Mouse (Mus musculus): ENCODE data around the gene Ppdpf. TPM values are rescaled to one million over a fixed set of nuclear protein-coding genes. Genes with fewer than 3 reads are reported as not detected.

Ppdpf gene
- polyA plus RNA-seq, 2 experiments: 44.6 to 115 TPM

DNA sequence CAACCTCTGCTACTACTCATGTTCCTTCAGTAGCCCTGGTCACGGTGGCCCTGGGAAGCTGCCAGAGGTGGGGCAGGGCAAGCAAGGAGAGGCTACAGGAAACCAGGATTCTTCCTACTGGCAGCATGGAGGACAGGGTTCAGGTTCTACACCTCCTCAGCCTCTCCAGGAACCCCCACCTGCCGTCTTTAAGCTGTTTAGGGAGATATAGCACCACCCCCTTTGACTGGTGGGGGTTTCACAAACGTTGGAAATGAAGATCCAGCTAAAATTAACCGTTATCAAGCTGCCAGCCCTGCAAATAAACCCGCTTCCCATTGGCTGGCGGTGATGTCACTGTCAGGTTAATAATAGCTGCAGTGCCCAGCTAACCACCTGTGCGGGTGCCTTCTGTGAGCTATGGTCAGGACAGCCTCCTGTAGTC is 27.9 kb upstream of the Ppdpf start:
- TF ChIP-seq CTCF (IDR thresholded peaks at IDR 0.05; ENCODE audit: low read depth) (no peak), EP300 (IDR thresholded peaks at IDR 0.05; ENCODE audit: low read depth) (no peak)
- no peak overlapping the region for H3K27ac ChIP-seq
- no peaks in the 10 kb centered on the region for H3K9me3 ChIP-seq (ENCODE audit: control insufficient read depth, low read length)
- DNase-seq (ENCODE audit: low read depth in 3 of 3, low spot score in 3 of 3) (no peak), ATAC-seq (ENCODE audit: insufficient read depth) (no peak)
- H3K9ac ChIP-seq (replicated peaks): no peak overlapping the region
- H3K4me1 ChIP-seq (replicated peaks; ENCODE audit: control insufficient read depth in 2 of 2, insufficient read depth in 2 of 2, low read length in 1 of 2): no peaks in the 10 kb centered on the region
- no peak overlapping the region for H3K4me3 ChIP-seq (ENCODE audit: insufficient read depth in 1 of 2, low read depth in 2 of 2, low read length in 2 of 2)
- peaks cover 19% of the 10 kb centered on the region for H3K27me3 ChIP-seq (ENCODE audit: control insufficient read depth, insufficient read depth, low read length)
- no peaks in the 10 kb centered on the region for H3K36me3 ChIP-seq (replicated peaks; ENCODE audit: control insufficient read depth, insufficient read depth, low read depth)
- H3K4me2 ChIP-seq (ENCODE audit: low read depth): no peak overlapping the region
- WGBS (ENCODE audit: insufficient replicate concordance): 35% methylated on average over 7 of the region's 7 CpGs

DNA sequence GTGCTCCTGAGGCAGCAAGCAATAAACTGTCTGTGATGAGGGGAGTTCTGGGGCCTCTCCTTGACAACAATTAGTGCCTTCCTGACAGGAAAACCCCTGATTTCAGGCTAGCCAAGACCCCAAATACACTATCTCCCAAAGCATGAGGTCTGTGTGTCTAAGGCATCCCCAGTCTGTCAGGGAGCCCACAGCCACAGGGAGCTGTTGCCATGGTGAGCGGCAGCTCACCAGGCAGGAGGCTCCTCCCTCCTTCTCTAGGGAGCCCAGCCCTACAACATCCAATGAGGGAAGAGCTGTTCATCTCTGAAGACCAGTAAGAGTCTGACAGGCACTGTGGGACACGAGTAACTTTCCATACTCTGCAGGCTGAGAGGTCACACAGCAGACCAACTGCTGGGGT is 27.3 kb upstream of the Ppdpf start:
- no peaks in the 10 kb centered on the region for H3K9me3 ChIP-seq (ENCODE audit: control insufficient read depth, low read length)
- no peak overlapping the region for H3K9ac ChIP-seq (replicated peaks)
- no peaks in the 10 kb centered on the region for H3K4me1 ChIP-seq (replicated peaks; ENCODE audit: control insufficient read depth in 2 of 2, insufficient read depth in 2 of 2, low read length in 1 of 2)
- H3K36me3 ChIP-seq (replicated peaks; ENCODE audit: control insufficient read depth, insufficient read depth, low read depth): no peaks in the 10 kb centered on the region
- peaks cover 19% of the 10 kb centered on the region for H3K27me3 ChIP-seq (ENCODE audit: control insufficient read depth, insufficient read depth, low read length)
- H3K4me2 ChIP-seq (ENCODE audit: low read depth): no peak overlapping the region
- H3K27ac ChIP-seq: no peak overlapping the region
- ATAC-seq (ENCODE audit: insufficient read depth): no peak
- 5% methylated on average over 2 of the region's 2 CpGs for WGBS (ENCODE audit: insufficient replicate concordance)
- no peak overlapping the region for H3K4me3 ChIP-seq (ENCODE audit: insufficient read depth in 1 of 2, low read depth in 2 of 2, low read length in 2 of 2)
- TF ChIP-seq CTCF (IDR thresholded peaks at IDR 0.05; ENCODE audit: low read depth) (no peak), EP300 (IDR thresholded peaks at IDR 0.05; ENCODE audit: low read depth) (no peak)
- DNase-seq (ENCODE audit: low read depth in 3 of 3, low spot score in 3 of 3): no peak

DNA sequence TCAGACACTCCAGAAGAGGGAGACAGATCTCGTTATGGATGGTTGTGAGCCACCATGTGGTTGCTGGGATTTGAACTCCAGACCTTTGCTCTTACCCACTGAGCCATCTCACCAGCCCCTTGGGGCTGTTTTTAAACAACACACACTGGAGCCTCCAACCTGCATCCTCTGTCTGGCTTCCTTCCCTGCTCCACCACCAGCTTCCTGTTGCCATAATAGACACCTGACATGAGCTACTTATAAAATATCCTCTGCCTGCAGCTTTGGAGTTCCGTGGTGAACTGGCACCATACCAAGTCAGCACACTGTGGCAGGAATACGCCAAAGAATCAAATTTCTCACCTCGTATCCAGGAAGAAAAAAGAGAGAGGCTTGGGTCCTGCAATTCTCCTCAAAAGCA is 26.2 kb upstream of the Ppdpf start:
- Histone ChIP-seq H3K4me1 (replicated peaks; ENCODE audit: control insufficient read depth in 2 of 2, insufficient read depth in 2 of 2, low read length in 1 of 2) (no peaks in the 10 kb centered on the region), H3K9me3 (ENCODE audit: control insufficient read depth, low read length) (no peaks in the 10 kb centered on the region), H3K4me2 (ENCODE audit: low read depth) (no peak overlapping the region), H3K9ac (replicated peaks) (no peak overlapping the region), H3K27me3 (ENCODE audit: control insufficient read depth, insufficient read depth, low read length) (peaks cover 18% of the 10 kb centered on the region), H3K27ac (no peak overlapping the region), H3K4me3 (ENCODE audit: insufficient read depth in 1 of 2, low read depth in 2 of 2, low read length in 2 of 2) (no peak overlapping the region), H3K36me3 (replicated peaks; ENCODE audit: control insufficient read depth, insufficient read depth, low read depth) (no peaks in the 10 kb centered on the region)
- no peak for ATAC-seq (ENCODE audit: insufficient read depth)
- no peak for DNase-seq (ENCODE audit: low read depth in 3 of 3, low spot score in 3 of 3)
- no peak for TF ChIP-seq CTCF (IDR thresholded peaks at IDR 0.05; ENCODE audit: low read depth)
- TF ChIP-seq EP300 (IDR thresholded peaks at IDR 0.05; ENCODE audit: low read depth): no peak
- 38% methylated on average over 4 of the region's 4 CpGs for WGBS (ENCODE audit: insufficient replicate concordance)

DNA sequence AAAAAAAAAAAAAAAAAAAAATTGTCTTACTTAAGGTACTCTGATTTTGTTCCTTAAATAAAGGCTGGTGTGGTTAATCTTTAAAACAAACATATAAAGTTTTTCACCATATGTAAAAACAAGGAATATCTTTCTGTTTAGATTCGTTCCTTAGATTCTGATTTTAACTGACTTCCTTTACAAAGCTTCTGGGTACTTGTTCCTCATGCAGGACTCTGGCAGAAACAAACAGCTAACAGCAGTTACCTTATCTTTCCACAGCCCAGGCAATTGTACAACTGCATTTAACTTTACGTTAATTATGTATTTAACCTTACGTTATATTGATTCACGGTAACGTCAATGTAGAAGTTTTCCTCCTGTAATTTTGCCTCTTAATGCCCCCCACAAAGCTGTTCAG is 20.6 kb upstream of the Ppdpf start:
- no peak overlapping the region for H3K4me3 ChIP-seq (ENCODE audit: insufficient read depth in 1 of 2, low read depth in 2 of 2, low read length in 2 of 2)
- H3K9ac ChIP-seq (replicated peaks): no peak overlapping the region
- DNase-seq (ENCODE audit: low read depth in 3 of 3, low spot score in 3 of 3): no peak
- 69% methylated on average over 5 of the region's 5 CpGs for WGBS (ENCODE audit: insufficient replicate concordance)
- TF ChIP-seq EP300 (IDR thresholded peaks at IDR 0.05; ENCODE audit: low read depth) (no peak), CTCF (IDR thresholded peaks at IDR 0.05; ENCODE audit: low read depth) (no peak)
- no peak overlapping the region for H3K27ac ChIP-seq
- no peak overlapping the region for H3K4me2 ChIP-seq (ENCODE audit: low read depth)
- H3K9me3 ChIP-seq (ENCODE audit: control insufficient read depth, low read length): no peaks in the 10 kb centered on the region
- ATAC-seq (ENCODE audit: insufficient read depth): no peak
- H3K4me1 ChIP-seq (replicated peaks; ENCODE audit: control insufficient read depth in 2 of 2, insufficient read depth in 2 of 2, low read length in 1 of 2): no peaks in the 10 kb centered on the region
- H3K27me3 ChIP-seq (ENCODE audit: control insufficient read depth, insufficient read depth, low read length): no peaks in the 10 kb centered on the region
- H3K36me3 ChIP-seq (replicated peaks; ENCODE audit: control insufficient read depth, insufficient read depth, low read depth): no peaks in the 10 kb centered on the region

DNA sequence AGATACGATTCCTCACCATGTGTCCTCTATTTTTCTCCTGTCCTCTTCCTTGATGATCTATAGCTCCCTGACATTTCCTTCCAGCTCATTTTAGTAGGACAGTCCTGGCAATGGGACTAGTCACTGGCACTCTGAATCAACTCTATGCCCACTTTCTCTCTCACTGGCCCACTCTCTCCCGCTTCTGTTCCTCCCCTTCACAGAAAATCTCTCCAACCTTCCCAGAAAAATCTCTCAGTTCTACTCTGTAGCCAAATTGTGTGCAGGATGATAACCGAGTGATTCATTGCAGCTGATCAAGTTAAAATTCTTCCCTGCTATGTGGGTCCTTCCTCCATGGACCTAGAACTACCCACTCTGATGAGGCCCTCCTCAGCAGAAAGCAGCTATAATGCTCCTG is 12.4 kb upstream of the Ppdpf start:
- no peak overlapping the region for H3K9ac ChIP-seq (replicated peaks)
- no peak overlapping the region for H3K4me2 ChIP-seq (ENCODE audit: low read depth)
- H3K27me3 ChIP-seq (ENCODE audit: control insufficient read depth, insufficient read depth, low read length): no peaks in the 10 kb centered on the region
- 61% methylated on average over 3 of the region's 3 CpGs for WGBS (ENCODE audit: insufficient replicate concordance)
- DNase-seq (ENCODE audit: low read depth in 3 of 3, low spot score in 3 of 3) (no peak), ATAC-seq (ENCODE audit: insufficient read depth) (no peak)
- no peaks in the 10 kb centered on the region for H3K36me3 ChIP-seq (replicated peaks; ENCODE audit: control insufficient read depth, insufficient read depth, low read depth)
- TF ChIP-seq EP300 (IDR thresholded peaks at IDR 0.05; ENCODE audit: low read depth) (no peak), CTCF (IDR thresholded peaks at IDR 0.05; ENCODE audit: low read depth) (no peak)
- H3K4me3 ChIP-seq (ENCODE audit: insufficient read depth in 1 of 2, low read depth in 2 of 2, low read length in 2 of 2): no peak overlapping the region
- no peak overlapping the region for H3K27ac ChIP-seq
- H3K4me1 ChIP-seq (replicated peaks; ENCODE audit: control insufficient read depth in 2 of 2, insufficient read depth in 2 of 2, low read length in 1 of 2): no peaks in the 10 kb centered on the region
- H3K9me3 ChIP-seq (ENCODE audit: control insufficient read depth, low read length): no peaks in the 10 kb centered on the region

Measured in liver, embryonic 14.5 days (tissue).